Mouse (Mus musculus) stomach, postnatal 0 days (tissue): Measurements from ENCODE around the gene 6030468B19Rik.

Source experiments
- CTCF ChIP-seq: IDR thresholded peaks from 2 replicates; pipeline ENCODE4 v1.5.1; 2016; ENCODE audit warnings: antibody characterized with exemption, low read depth, mild to moderate bottlenecking, moderate library complexity
- EP300 ChIP-seq: optimal IDR thresholded peaks from 2 replicates; pipeline ENCODE3; 2016; ENCODE audit warnings: antibody characterized with exemption

DNA sequence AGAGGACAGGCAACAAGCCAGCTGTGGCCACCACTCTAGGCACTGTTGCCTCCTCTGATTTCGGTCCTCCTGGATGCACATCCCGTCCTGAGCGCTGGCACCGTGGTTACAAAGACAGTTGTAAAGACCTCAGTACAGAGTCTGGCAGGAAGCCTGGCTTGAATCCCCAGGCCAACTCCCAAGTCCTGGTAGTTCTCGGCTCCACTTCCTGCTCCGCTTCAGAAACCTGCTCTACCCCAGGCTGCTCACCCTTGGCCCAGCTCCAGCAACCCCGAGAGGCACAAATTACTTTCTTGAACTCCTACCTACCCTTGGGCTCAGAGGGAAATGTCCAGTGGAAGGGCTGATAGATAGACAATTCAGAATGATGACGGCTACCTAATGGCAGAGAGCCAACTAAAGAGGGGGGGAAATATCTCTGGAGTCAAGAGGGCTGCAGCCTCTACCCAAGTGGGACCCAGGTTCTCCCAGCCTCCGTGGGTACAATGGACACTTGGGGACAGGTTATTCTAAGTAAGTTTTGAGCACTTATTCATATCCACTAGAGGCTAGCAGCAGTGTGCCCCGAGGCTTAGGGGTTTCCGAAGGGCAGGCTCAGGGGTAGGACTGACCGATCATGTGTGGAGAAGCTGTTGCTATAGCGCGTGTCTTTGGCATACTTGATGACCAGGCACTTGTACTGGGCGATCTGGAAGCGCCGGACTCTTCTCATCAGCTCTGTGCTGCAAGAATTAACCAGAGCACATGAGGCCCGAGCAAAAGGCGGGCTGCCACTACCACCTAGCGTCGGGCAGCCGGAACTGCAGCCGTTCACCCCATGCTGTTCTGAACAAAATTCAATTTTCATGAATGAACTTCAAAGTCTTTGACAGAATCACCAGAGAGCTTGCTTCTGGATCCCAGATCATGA is 26.9 kb downstream of the 6030468B19Rik start:
- peak; percentile 94 for TF ChIP-seq CTCF
- TF ChIP-seq EP300: no peak
